Mouse (Mus musculus) liver, embryonic 13.5 days (tissue): Measurements from ENCODE around the gene Diras1. TPM values are rescaled to one million over a fixed set of nuclear protein-coding genes. Genes with fewer than 3 reads are reported as not detected.

Experiments used
- polyA plus RNA-seq: library from polyadenylated mRNA; unstranded; fragments of >200 nt; fragmentation: Nextera tagmentation; extraction: Ambion mirVana; gene quantifications from 2 replicates; pipeline ENCODE4 v1.2.1, GENCODE M21; 2015

The Diras1 gene
- polyA plus RNA-seq, 1 experiment from 2014 or later: 0.06 TPM

Other genes with a start within 250 kb of the Diras1 start
- gene Sf3a2, start 227.5 kb downstream of the Diras1 start, polyA plus RNA-seq: 35.7 and 48.5 TPM in 2 replicates
- 97.5 and 105 TPM in 2 replicates for gene Plekhj1, start 227.0 kb downstream of the Diras1 start, polyA plus RNA-seq
- gene Amh, start 220.4 kb downstream of the Diras1 start, polyA plus RNA-seq: not detected in 2 replicates
- gene Jsrp1, start 212.2 kb downstream of the Diras1 start, polyA plus RNA-seq: 0.20 and 0.38 TPM in 2 replicates
- 1,324 and 1,529 TPM in 2 replicates for gene Oaz1, start 199.0 kb downstream of the Diras1 start, polyA plus RNA-seq
- not detected in 2 replicates for gene Lingo3, start 181.6 kb downstream of the Diras1 start, polyA plus RNA-seq
- 192 and 208 TPM in 2 replicates for gene Lsm7, start 170.5 kb downstream of the Diras1 start, polyA plus RNA-seq
- gene Sppl2b, start 170.4 kb downstream of the Diras1 start, polyA plus RNA-seq: 56.8 and 58.9 TPM in 2 replicates
- gene Tmprss9, start 153.8 kb downstream of the Diras1 start, polyA plus RNA-seq: 0.05 TPM in 1 of 2 replicates, not detected in the other
- gene Timm13, start 124.7 kb downstream of the Diras1 start, polyA plus RNA-seq: 249 and 266 TPM in 2 replicates
- gene Lmnb2, start 107.4 kb downstream of the Diras1 start, polyA plus RNA-seq: 14.0 and 15.4 TPM in 2 replicates
- 1.6 and 1.8 TPM in 2 replicates for gene Gadd45b, start 95.6 kb downstream of the Diras1 start, polyA plus RNA-seq
- gene Gng7, start 10.7 kb downstream of the Diras1 start, polyA plus RNA-seq: 0.44 and 0.46 TPM in 2 replicates
- 5.7 and 5.8 TPM in 2 replicates for gene Slc39a3, start 11.8 kb upstream of the Diras1 start, polyA plus RNA-seq
- gene Sgta, start 34.5 kb upstream of the Diras1 start, polyA plus RNA-seq: 69.1 and 71.6 TPM in 2 replicates
- gene Thop1, start 44.4 kb upstream of the Diras1 start, polyA plus RNA-seq: 35.1 and 38.2 TPM in 2 replicates
- 22.3 and 22.5 TPM in 2 replicates for gene Creb3l3, start 73.2 kb upstream of the Diras1 start, polyA plus RNA-seq
- 127 and 130 TPM in 2 replicates for gene Map2k2, start 80.3 kb upstream of the Diras1 start, polyA plus RNA-seq
- gene Zbtb7a, start 109.6 kb upstream of the Diras1 start, polyA plus RNA-seq: 49.1 and 49.6 TPM in 2 replicates
- gene Pias4, start 142.3 kb upstream of the Diras1 start, polyA plus RNA-seq: 23.5 and 23.8 TPM in 2 replicates
- gene Eef2, start 151.0 kb upstream of the Diras1 start, polyA plus RNA-seq: 369 and 384 TPM in 2 replicates
- 19.3 and 20.9 TPM in 2 replicates for gene Dapk3, start 157.3 kb upstream of the Diras1 start, polyA plus RNA-seq
- gene 4930442H23Rik, start 158.2 kb upstream of the Diras1 start, polyA plus RNA-seq: 0.08 TPM in 1 of 2 replicates, not detected in the other
- gene Nmrk2, start 176.4 kb upstream of the Diras1 start, polyA plus RNA-seq: not detected in 2 replicates
- gene Atcay, start 205.2 kb upstream of the Diras1 start, polyA plus RNA-seq: 0.05 and 0.08 TPM in 2 replicates
- 0.28 and 0.43 TPM in 2 replicates for gene Zfr2, start 207.5 kb upstream of the Diras1 start, polyA plus RNA-seq
- gene Matk, start 227.3 kb upstream of the Diras1 start, polyA plus RNA-seq: 1.2 and 1.8 TPM in 2 replicates
- gene Mrpl54, start 241.3 kb upstream of the Diras1 start, polyA plus RNA-seq: 130 and 134 TPM in 2 replicates
- 24.5 and 26.7 TPM in 2 replicates for gene Apba3, start 241.3 kb upstream of the Diras1 start, polyA plus RNA-seq